Mouse (Mus musculus): Measurements from ENCODE around the gene Acoxl.

Gene Acoxl

DNA sequence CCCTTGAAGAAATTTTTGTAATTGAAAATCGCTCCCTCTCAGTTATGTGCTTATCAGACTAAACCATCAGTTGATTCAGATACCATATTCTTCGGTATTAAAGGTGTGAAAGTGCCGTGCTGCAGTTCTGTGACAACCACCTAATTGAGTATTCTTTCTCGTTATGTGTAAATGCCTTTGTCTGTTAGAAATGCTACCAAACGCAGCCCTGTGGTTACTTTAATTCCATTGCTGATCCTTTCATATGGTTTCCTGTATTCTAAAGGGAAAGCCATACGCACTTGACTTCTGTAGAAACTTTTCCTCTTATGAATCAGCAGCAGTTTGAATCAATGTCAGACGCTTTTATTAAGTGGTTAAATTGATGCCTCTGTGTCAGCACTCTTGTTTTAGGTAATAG is 278.9 kb downstream of the Acoxl start:
- no peak for DNase-seq (ENCODE audit: low read depth, low spot score)

- DNase-seq (ENCODE audit: low read depth, low spot score): no peak
These were observed 280.3 kb downstream of the Acoxl start for GRCm38 (mm10) chr2:128118971-128119370.

GRCm38 (mm10) chr2:128122491-128122890 is 283.8 kb downstream of the Acoxl start:
- DNase-seq (ENCODE audit: low read depth, low spot score): no peak

DNA sequence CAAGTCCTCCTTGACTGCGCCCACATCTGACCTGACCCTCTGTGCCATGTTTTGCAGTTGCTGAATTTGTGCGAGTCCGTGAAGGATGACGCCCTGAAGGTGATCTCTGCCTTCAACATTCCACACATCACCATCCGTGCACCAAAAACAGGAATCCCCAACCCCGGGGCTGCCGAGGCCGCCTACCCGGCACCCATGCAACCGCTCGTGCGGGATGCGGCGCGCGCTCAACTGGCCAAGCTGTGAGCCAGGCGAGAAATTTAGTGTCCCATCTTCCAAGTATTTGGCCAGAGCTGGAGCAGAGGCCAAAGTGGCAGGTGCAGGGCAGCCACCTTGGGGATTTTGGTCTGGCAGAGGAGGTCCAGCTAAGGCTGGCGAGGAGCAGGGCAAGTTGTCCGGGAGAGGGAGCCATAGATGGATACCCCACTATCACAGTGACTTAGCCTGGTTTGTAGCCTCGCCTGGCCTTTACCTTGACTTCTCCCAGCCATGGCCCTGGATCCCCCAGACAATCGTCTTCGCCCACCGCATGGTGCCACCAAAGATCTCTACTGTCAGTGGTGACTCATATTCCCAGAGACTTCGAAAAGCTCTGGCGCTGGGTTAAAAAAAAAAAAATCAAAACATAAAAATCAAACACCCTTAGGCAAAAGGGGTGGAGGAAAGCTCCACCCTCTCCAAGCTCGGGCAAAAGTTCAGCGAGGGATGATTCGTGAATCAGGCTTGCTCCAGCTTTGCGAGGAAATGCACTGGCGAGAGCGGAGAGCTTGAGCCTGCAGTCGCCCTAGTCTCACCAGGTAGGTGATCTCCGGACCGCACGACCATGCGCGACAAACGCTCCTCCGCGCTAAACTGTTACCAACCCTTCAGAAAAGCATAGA is 284.5 kb downstream of the Acoxl start:
- no peak for DNase-seq (ENCODE audit: low read depth, low spot score)

GRCm38 (mm10) chr2:128123921-128124683 is 285.4 kb downstream of the Acoxl start:
- DNase-seq (ENCODE audit: low read depth, low spot score): no peak

DNA sequence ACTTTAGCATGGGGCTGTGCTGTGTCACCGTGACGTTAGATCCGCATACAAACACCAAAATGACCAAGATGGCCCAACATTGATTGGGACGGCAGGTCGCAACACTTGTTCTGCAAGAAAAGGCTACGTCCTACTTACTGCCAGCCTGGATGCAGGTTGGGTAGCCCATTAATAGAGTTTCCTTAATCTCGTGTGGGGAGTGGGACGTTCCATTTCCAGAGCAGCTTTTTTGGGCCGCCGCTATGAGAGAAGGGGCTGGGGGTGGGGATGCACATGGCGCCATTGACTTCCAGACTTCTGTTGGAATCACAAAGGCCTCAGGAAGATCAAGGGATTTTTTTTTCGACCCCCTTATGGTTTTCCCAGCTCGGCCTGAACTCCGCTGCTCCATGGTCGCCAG is 286.0 kb downstream of the Acoxl start:
- DNase-seq (ENCODE audit: low read depth, low spot score): no peak

DNA sequence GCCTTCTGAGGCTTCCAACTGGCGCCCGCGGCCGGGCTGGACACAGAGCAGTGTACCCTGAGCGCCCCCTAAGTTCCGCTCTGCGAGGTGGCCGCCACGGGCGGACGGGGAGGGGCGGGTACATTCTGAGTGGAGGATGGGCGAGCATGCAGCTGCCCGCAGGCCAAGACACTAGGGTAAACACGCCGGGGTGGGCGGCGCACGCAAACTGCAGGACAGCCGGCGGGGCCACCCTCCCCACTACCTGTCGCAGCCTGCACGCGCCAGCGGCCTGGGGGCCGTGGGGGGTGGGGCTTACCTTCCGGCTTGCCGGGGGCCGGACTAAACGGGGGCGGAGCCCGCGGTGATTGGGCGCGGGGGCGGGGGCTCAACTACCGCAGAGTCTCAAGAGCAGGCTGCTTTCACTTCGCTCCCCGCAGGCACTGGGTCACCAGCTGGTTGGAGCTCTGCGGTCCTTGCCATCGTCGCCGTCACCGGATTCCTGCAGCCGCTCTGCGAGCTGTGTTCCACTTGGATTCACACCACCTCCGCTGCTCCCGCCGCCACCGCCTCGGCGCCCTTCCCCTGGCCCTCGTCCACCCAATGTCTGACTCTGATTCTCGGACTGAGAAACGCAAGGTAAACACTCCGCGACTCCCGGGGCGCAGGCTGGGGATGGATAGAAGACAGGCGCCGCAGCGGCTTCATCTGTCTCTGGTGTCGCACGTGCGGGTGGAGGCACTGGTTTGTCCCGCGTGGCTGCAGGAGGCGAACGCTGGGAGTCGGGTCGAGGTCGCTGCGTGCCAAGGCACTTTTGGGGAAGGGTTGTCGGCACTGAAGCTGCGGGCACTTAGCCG is 287.2 kb downstream of the Acoxl start, which contains the start of gene Bcl2l11:
TSS of gene Bcl2l11 (plus strand) at position 404 of the 836 bp plus-strand sequence.
- peak; percentile 99 for DNase-seq (ENCODE audit: low read depth, low spot score)

DNA sequence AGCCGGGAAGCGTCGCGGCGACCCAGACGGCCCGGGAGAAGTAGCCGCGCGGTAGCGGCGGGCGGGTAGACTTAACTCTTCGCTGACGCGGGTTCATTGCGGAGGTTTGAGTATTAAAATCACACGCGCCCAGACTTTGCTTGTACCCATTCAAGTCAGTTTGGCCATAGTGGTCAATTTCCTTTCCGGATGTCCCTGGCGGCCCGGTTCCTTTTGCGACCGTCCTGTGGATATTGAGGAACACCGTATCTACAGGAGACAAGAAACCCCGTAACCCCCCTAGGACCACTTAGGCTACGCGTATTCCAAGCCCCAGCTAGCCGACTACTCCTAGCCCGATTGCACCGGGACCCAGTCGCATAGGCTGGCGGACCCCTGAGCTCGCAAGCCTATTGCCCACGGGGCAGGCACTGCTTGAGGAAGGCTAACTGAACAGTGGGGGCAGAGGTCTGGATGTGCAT is 287.9 kb downstream of the Acoxl start:
- DNase-seq (ENCODE audit: low read depth, low spot score): no peak

GRCm38 (mm10) chr2:128127121-128127671 is 288.5 kb downstream of the Acoxl start:
- DNase-seq (ENCODE audit: low read depth, low spot score): peak; percentile 97

GRCm38 (mm10) chr2:128127691-128128292 is 289.1 kb downstream of the Acoxl start:
- DNase-seq (ENCODE audit: low read depth, low spot score): peak; percentile 82

GRCm38 (mm10) chr2:128128532-128128931 is 289.9 kb downstream of the Acoxl start:
- DNase-seq (ENCODE audit: low read depth, low spot score): no peak

DNA sequence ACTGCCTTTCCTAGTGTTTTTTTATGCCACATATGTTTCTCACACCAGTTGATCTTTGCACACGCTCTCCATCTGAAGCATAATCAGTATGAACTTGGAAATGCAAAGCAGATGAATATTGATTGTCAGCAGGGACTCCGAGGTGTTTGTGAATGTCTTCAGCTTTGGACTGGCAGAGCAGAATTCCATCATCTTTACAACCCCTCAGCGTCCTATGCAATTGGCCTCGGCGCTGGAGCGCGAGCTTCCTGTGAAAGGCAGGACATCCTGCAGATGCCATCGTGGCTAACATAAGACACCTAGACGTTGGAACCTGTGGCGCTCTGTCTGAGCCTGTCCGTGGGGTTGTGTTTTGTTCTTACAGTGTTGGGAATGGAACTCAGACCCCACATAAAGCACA is 292.8 kb downstream of the Acoxl start:
- DNase-seq (ENCODE audit: low read depth, low spot score): no peak

DNA sequence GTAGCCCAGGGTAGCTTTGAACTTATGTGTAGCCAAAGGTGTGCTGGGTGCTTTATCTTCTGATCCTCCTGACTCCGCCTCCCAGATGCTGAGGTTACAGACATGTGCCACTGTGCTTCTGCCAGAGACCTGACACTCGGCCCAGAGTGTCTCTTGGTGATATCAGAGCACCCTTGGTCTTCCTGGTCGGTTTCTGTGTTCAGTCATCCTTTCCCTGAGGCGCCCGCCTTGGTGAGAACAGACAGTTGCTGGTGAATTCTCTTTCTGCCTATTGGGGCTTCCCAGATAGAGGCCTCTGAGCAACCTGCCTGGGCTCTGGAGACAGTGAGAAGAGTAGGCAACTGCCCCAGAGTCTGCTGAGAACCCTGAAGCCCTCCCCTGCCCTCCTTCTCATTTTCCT is 294.0 kb downstream of the Acoxl start:
- DNase-seq (ENCODE audit: low read depth, low spot score): peak; percentile 51

- DNase-seq (ENCODE audit: low read depth, low spot score): no peak
These were observed 295.2 kb downstream of the Acoxl start for GRCm38 (mm10) chr2:128133865-128134264.

DNA sequence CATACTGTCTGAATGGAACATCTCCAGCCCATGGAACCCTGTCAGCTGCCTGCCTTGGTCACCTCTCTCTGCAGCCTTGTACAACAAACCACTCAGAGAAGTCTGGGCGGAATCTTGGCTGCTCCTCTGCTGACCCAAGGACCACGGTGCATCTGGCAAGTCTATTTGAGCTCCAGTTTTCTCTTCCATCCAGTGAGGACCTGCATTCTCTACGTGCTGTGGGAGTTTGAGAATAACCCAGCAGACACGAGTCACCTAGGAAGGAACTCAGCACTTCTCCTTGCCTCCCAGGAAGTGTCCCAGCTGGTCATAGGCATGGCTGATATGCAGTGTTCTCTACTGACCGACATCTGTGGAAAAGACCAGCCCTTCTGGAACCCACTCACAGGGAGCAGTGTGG is 295.8 kb downstream of the Acoxl start:
- no peak for DNase-seq (ENCODE audit: low read depth, low spot score)

GRCm38 (mm10) chr2:128134948-128135347 is 296.3 kb downstream of the Acoxl start:
- peak; percentile 91 for DNase-seq (ENCODE audit: low read depth, low spot score)

- no peak for DNase-seq (ENCODE audit: low read depth, low spot score)
These were observed 298.2 kb downstream of the Acoxl start for GRCm38 (mm10) chr2:128136769-128137433.

DNA sequence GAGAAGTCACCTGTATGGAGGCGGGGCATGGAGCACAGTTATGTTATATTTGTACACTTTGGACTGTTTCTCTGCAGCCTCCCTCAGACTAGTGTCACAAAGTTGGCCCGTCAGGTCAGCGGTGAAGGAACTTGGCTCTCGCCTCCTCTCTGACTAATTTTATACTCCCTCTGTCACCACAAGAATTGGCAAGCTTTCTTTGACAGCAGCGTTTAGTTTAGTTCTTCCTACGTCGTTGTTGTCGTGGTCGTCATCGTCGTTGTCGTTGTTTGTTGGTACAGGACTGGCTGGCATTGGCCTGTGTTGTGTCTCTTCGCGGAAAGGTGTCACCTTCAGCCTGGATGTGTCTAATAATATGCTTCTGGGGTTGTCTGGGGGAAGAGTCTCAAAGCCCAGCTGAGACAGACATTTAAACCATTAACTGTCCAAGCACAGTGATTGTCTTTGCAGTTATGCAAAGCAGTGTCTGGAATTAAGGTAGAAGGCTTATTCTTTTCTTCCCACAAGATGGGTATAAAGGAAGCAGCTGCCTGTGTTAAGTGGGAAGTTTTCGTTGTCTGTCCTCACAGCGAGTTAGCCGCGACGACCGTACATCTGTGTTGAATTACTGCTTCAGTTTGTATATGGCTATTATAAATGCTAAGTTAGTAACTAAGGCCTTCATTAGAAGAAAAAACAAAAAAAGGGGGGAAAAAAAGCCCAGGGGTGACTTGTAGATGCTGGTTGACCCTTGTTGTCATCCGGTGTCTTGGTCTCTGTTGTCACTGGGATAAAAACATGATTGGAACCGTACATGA is 299.0 kb downstream of the Acoxl start:
- DNase-seq (ENCODE audit: low read depth, low spot score): no peak

DNA sequence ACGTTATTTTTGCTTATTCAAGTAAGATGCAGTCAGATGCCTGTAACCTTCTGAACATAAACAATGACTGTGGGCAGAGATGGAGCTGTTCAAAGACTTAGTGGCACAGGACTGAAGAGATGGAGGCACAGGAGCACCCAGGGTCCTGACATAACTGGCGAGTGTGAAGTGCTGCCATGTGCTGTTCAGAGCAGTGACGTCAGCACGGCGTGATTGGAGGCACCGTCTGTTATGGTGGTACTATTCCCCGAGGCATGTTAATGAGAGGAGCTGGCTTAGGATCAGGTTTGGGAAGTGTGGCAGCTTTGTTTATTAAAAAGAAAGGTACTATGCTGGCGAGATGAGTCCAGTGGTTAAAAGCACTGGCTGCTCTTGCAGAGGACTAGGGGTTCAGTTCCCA is 300.2 kb downstream of the Acoxl start:
- DNase-seq (ENCODE audit: low read depth, low spot score): no peak

GRCm38 (mm10) chr2:128139781-128140180 is 301.1 kb downstream of the Acoxl start:
- DNase-seq (ENCODE audit: low read depth, low spot score): no peak
